Mouse (Mus musculus): ENCODE results near the gene Slc8a1. TPM values are rescaled to one million over a fixed set of nuclear protein-coding genes. Genes with fewer than 3 reads are reported as not detected.

Gene Slc8a1
- polyA plus RNA-seq, 1 experiment from 2014 or later, result 144 TPM

GRCm38 (mm10) chr17:81669816-81670691 lies 68.1 kb downstream of the Slc8a1 start:
- Histone ChIP-seq H3K9ac (ENCODE audit: low read length) (peak overlapping the region; percentile 89), H3K36me3 (ENCODE audit: control insufficient read depth, insufficient read depth, low read length) (peaks cover 35% of the 10 kb centered on the region), H3K4me2 (ENCODE audit: low read length) (peak overlapping the region; percentile 95), H3K9me3 (ENCODE audit: control insufficient read depth, low read length) (no peaks in the 10 kb centered on the region), H3K27me3 (ENCODE audit: control insufficient read depth, insufficient read depth, low read length) (no peaks in the 10 kb centered on the region), H3K4me1 (ENCODE audit: control insufficient read depth in 2 of 2, insufficient read depth in 2 of 2, low read length in 2 of 2) (peaks cover 25 to 76% of the 10 kb centered on the region in 2 experiments), H3K4me3 (ENCODE audit: control insufficient read depth in 1 of 2, insufficient read depth in 1 of 2, low read depth in 1 of 2, low read length in 2 of 2) (peak overlapping the region; percentile 58 to 65), H3K27ac (replicated peaks in 1 of 2; ENCODE audit: control insufficient read depth in 1 of 2, insufficient read depth in 1 of 2, low read depth in 2 of 2, low read length in 2 of 2) (peak overlapping the region; percentile 72 to 86)
- 1% methylated on average over 68 of the region's 84 CpGs for WGBS
- ATAC-seq (ENCODE audit: insufficient number of reproducible peaks, insufficient read depth, low FRiP score, low read depth), result peak; percentile 52; the same call in 1 of the 2 replicates

- H3K4me2 ChIP-seq (ENCODE audit: low read length), result peak overlapping the region; percentile 95
- no peaks in the 10 kb centered on the region for H3K27me3 ChIP-seq (ENCODE audit: control insufficient read depth, insufficient read depth, low read length)
- peak overlapping the region; percentile 89 for H3K9ac ChIP-seq (ENCODE audit: low read length)
- H3K4me3 ChIP-seq (ENCODE audit: control insufficient read depth in 1 of 2, insufficient read depth in 1 of 2, low read depth in 1 of 2, low read length in 2 of 2), result peak overlapping the region; percentile 58 to 65
- peaks cover 23 to 81% of the 10 kb centered on the region in 2 experiments for H3K4me1 ChIP-seq (ENCODE audit: control insufficient read depth in 2 of 2, insufficient read depth in 2 of 2, low read length in 2 of 2)
- H3K27ac ChIP-seq (replicated peaks in 1 of 2; ENCODE audit: control insufficient read depth in 1 of 2, insufficient read depth in 1 of 2, low read depth in 2 of 2, low read length in 2 of 2), result peak overlapping the region; percentile 72 to 86
- no peaks in the 10 kb centered on the region for H3K9me3 ChIP-seq (ENCODE audit: control insufficient read depth, low read length)
- peaks cover 42% of the 10 kb centered on the region for H3K36me3 ChIP-seq (ENCODE audit: control insufficient read depth, insufficient read depth, low read length)
- peak; percentile 41 for ATAC-seq (ENCODE audit: insufficient number of reproducible peaks, insufficient read depth, low FRiP score, low read depth)
- WGBS, result 8% methylated on average over 22 of the region's 22 CpGs
Measured at GRCm38 (mm10) chr17:81669062-81669815, 68.9 kb downstream of the Slc8a1 start.

GRCm38 (mm10) chr17:81668466-81668865 lies 69.7 kb downstream of the Slc8a1 start:
- Histone ChIP-seq H3K9me3 (ENCODE audit: control insufficient read depth, low read length) (no peaks in the 10 kb centered on the region), H3K27me3 (ENCODE audit: control insufficient read depth, insufficient read depth, low read length) (no peaks in the 10 kb centered on the region), H3K4me2 (ENCODE audit: low read length) (peak overlapping the region; percentile 95), H3K4me3 (ENCODE audit: control insufficient read depth in 1 of 2, insufficient read depth in 1 of 2, low read depth in 1 of 2, low read length in 2 of 2) (peak overlapping the region in 1 of 2 experiments; percentile 65; a peak in 2 of 4 replicates), H3K27ac (replicated peaks in 1 of 2; ENCODE audit: control insufficient read depth in 1 of 2, insufficient read depth in 1 of 2, low read depth in 2 of 2, low read length in 2 of 2) (peak overlapping the region in 1 of 2 experiments; percentile 86; a peak in 2 of 4 replicates), H3K36me3 (ENCODE audit: control insufficient read depth, insufficient read depth, low read length) (peaks cover 44% of the 10 kb centered on the region), H3K4me1 (ENCODE audit: control insufficient read depth in 2 of 2, insufficient read depth in 2 of 2, low read length in 2 of 2) (peaks cover 23 to 76% of the 10 kb centered on the region in 2 experiments), H3K9ac (ENCODE audit: low read length) (peak overlapping the region; percentile 89)
- 7% methylated on average over 2 of the region's 2 CpGs for WGBS
- no peak for ATAC-seq (ENCODE audit: insufficient number of reproducible peaks, insufficient read depth, low FRiP score, low read depth)

- 70% methylated on average over 2 of the region's 2 CpGs for WGBS
- H3K4me3 ChIP-seq (ENCODE audit: control insufficient read depth in 1 of 2, insufficient read depth in 1 of 2, low read depth in 1 of 2, low read length in 2 of 2), result peak overlapping the region in 1 of 2 experiments; percentile 8; a peak in 1 of 4 replicates
- H3K9me3 ChIP-seq (ENCODE audit: control insufficient read depth, low read length), result no peaks in the 10 kb centered on the region
- H3K36me3 ChIP-seq (ENCODE audit: control insufficient read depth, insufficient read depth, low read length), result peaks cover 41% of the 10 kb centered on the region
- peak overlapping the region; percentile 95 for H3K4me2 ChIP-seq (ENCODE audit: low read length)
- H3K4me1 ChIP-seq (ENCODE audit: control insufficient read depth in 2 of 2, insufficient read depth in 2 of 2, low read length in 2 of 2), result peaks cover 23 to 72% of the 10 kb centered on the region in 2 experiments
- no peaks in the 10 kb centered on the region for H3K27me3 ChIP-seq (ENCODE audit: control insufficient read depth, insufficient read depth, low read length)
- no peak for ATAC-seq (ENCODE audit: insufficient number of reproducible peaks, insufficient read depth, low FRiP score, low read depth)
- peak overlapping the region; percentile 49; the same call in 1 of the 2 replicates for H3K9ac ChIP-seq (ENCODE audit: low read length)
- peak overlapping the region in 1 of 2 experiments; percentile 86; a peak in 1 of 4 replicates for H3K27ac ChIP-seq (replicated peaks in 1 of 2; ENCODE audit: control insufficient read depth in 1 of 2, insufficient read depth in 1 of 2, low read depth in 2 of 2, low read length in 2 of 2)
Measured at GRCm38 (mm10) chr17:81667935-81668334, 70.2 kb downstream of the Slc8a1 start.

GRCm38 (mm10) chr17:81666551-81666950 lies 71.6 kb downstream of the Slc8a1 start:
- Histone ChIP-seq H3K27ac (replicated peaks in 1 of 2; ENCODE audit: control insufficient read depth in 1 of 2, insufficient read depth in 1 of 2, low read depth in 2 of 2, low read length in 2 of 2) (0 out of 4 replicates have a peak overlapping the region, but pooled peaks of 1 of the 2 experiments have one; percentile 15), H3K9ac (ENCODE audit: low read length) (no peak overlapping the region), H3K4me3 (ENCODE audit: control insufficient read depth in 1 of 2, insufficient read depth in 1 of 2, low read depth in 1 of 2, low read length in 2 of 2) (no peak overlapping the region), H3K36me3 (ENCODE audit: control insufficient read depth, insufficient read depth, low read length) (peaks cover 35% of the 10 kb centered on the region), H3K9me3 (ENCODE audit: control insufficient read depth, low read length) (no peaks in the 10 kb centered on the region), H3K4me1 (ENCODE audit: control insufficient read depth in 2 of 2, insufficient read depth in 2 of 2, low read length in 2 of 2) (peaks cover 18 to 58% of the 10 kb centered on the region in 2 experiments), H3K4me2 (ENCODE audit: low read length) (no peak overlapping the region), H3K27me3 (ENCODE audit: control insufficient read depth, insufficient read depth, low read length) (no peaks in the 10 kb centered on the region)
- ATAC-seq (ENCODE audit: insufficient number of reproducible peaks, insufficient read depth, low FRiP score, low read depth), result no peak
- 52% methylated on average over 2 of the region's 2 CpGs for WGBS

- 45% methylated on average over 4 of the region's 4 CpGs for WGBS
- no peak for ATAC-seq (ENCODE audit: insufficient number of reproducible peaks, insufficient read depth, low FRiP score, low read depth)
- H3K27ac ChIP-seq (replicated peaks in 1 of 2; ENCODE audit: control insufficient read depth in 1 of 2, insufficient read depth in 1 of 2, low read depth in 2 of 2, low read length in 2 of 2), result no peak overlapping the region
Measured at GRCm38 (mm10) chr17:81664916-81665315, 73.3 kb downstream of the Slc8a1 start.

GRCm38 (mm10) chr17:81657828-81658227 lies 80.3 kb downstream of the Slc8a1 start:
- H3K4me2 ChIP-seq (ENCODE audit: low read length), result no peak overlapping the region
- WGBS, result 32% methylated on average over 1 of the region's 1 CpGs
- H3K36me3 ChIP-seq (ENCODE audit: control insufficient read depth, insufficient read depth, low read length), result peaks cover 31% of the 10 kb centered on the region

More at GRCm38 (mm10) chr17:81664916-81665315, 73.3 kb downstream of the Slc8a1 start:
- H3K9me3 ChIP-seq (ENCODE audit: control insufficient read depth, low read length), result no peaks in the 10 kb centered on the region
- peaks cover 13 to 44% of the 10 kb centered on the region in 2 experiments for H3K4me1 ChIP-seq (ENCODE audit: control insufficient read depth in 2 of 2, insufficient read depth in 2 of 2, low read length in 2 of 2)
- no peak overlapping the region for H3K4me3 ChIP-seq (ENCODE audit: control insufficient read depth in 1 of 2, insufficient read depth in 1 of 2, low read depth in 1 of 2, low read length in 2 of 2)
- H3K36me3 ChIP-seq (ENCODE audit: control insufficient read depth, insufficient read depth, low read length), result peaks cover 33% of the 10 kb centered on the region
- peak overlapping the region; percentile 13; the same call in 1 of the 2 replicates for H3K4me2 ChIP-seq (ENCODE audit: low read length)
- no peaks in the 10 kb centered on the region for H3K27me3 ChIP-seq (ENCODE audit: control insufficient read depth, insufficient read depth, low read length)
- no peak overlapping the region for H3K9ac ChIP-seq (ENCODE audit: low read length)

More at GRCm38 (mm10) chr17:81657828-81658227, 80.3 kb downstream of the Slc8a1 start:
- no peak for ATAC-seq (ENCODE audit: insufficient number of reproducible peaks, insufficient read depth, low FRiP score, low read depth)
- Histone ChIP-seq H3K27ac (replicated peaks in 1 of 2; ENCODE audit: control insufficient read depth in 1 of 2, insufficient read depth in 1 of 2, low read depth in 2 of 2, low read length in 2 of 2) (no peak overlapping the region), H3K4me1 (ENCODE audit: control insufficient read depth in 2 of 2, insufficient read depth in 2 of 2, low read length in 2 of 2) (peaks cover 6 to 32% of the 10 kb centered on the region in 2 experiments), H3K27me3 (ENCODE audit: control insufficient read depth, insufficient read depth, low read length) (no peaks in the 10 kb centered on the region), H3K4me3 (ENCODE audit: control insufficient read depth in 1 of 2, insufficient read depth in 1 of 2, low read depth in 1 of 2, low read length in 2 of 2) (no peak overlapping the region), H3K9me3 (ENCODE audit: control insufficient read depth, low read length) (no peaks in the 10 kb centered on the region), H3K9ac (ENCODE audit: low read length) (no peak overlapping the region)

Measured in heart, embryonic 14.5 days (tissue).